Mouse (Mus musculus): Measurements from ENCODE around the gene Sugt1. TPM values are rescaled to one million over a fixed set of nuclear protein-coding genes. Genes with fewer than 3 reads are reported as not detected.

Gene Sugt1
- polyA plus RNA-seq, 2 experiments = 55.4 to 122 TPM

DNA sequence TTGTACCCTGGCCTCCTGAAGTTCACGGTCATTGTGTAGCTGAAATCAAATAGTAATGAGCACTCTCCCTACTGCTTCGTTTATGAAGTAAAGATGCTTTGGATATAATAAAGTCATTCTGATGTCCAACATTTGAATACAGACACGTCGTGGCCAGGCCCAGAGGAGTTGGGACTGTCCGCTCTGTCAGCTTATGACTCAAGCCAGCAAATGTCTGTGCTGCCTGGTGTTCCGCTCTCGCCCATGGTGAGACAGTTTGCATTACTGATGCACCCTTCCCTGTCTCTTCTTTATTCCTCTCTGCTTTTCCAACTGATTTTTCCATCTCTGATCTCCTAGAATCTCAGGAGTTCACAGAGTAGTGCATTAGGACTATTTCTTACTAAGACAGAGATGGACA lies 32.3 kb downstream of the Sugt1 start:
- H3K4me1 ChIP-seq (ENCODE audit: control insufficient read depth, insufficient read depth, low read length) = no peaks in the 10 kb centered on the region
- no peak overlapping the region for H3K27ac ChIP-seq (replicated peaks; ENCODE audit: low read depth, low read length)
- peaks cover 66% of the 10 kb centered on the region for H3K36me3 ChIP-seq (ENCODE audit: control insufficient read depth, insufficient read depth, low read length)
- no peak overlapping the region for H3K9ac ChIP-seq (ENCODE audit: low read depth, low read length, severe bottlenecking)
- WGBS = 94% methylated on average over 7 of the region's 7 CpGs
- H3K27me3 ChIP-seq (ENCODE audit: control insufficient read depth, insufficient read depth, low read length) = no peaks in the 10 kb centered on the region
- DNase-seq (ENCODE audit: low spot score) (no peak), ATAC-seq (ENCODE audit: low FRiP score, low read depth) (no peak)
- no peak overlapping the region for H3K4me3 ChIP-seq (replicated peaks; ENCODE audit: low read length)
- TF ChIP-seq POLR2A (IDR thresholded peaks at IDR 0.05; ENCODE audit: borderline replicate concordance, extremely low read depth, insufficient read depth, insufficient read length) = no peak
- no peaks in the 10 kb centered on the region for H3K9me3 ChIP-seq (ENCODE audit: control insufficient read depth, low read length)
- no peak overlapping the region for H3K4me2 ChIP-seq (replicated peaks; ENCODE audit: low read depth, low read length, severe bottlenecking)

DNA sequence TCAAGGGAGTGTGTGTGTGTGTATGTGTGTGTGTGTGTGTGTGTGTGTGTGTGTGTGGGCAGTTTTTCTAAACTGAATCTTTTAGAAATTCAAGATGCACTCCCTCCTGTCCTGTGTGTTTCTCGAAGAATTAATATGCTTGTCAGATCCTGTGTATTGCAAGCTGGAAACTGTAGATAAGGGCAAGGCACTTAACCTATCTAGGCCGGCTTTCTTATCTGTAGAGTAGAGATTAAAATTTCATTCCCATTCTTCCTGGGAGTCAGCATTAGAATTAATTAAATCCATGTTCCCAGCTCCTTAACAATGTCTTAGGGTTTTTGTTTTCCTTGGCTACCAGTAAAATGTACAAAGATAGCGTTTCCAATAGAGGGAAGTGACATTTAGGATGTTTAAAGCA lies 33.7 kb downstream of the Sugt1 start:
- ATAC-seq (ENCODE audit: low FRiP score, low read depth) (no peak), DNase-seq (ENCODE audit: low spot score) (no peak)
- Histone ChIP-seq H3K36me3 (ENCODE audit: control insufficient read depth, insufficient read depth, low read length) (peaks cover 73% of the 10 kb centered on the region), H3K4me3 (replicated peaks; ENCODE audit: low read length) (no peak overlapping the region), H3K9ac (ENCODE audit: low read depth, low read length, severe bottlenecking) (no peak overlapping the region), H3K9me3 (ENCODE audit: control insufficient read depth, low read length) (no peaks in the 10 kb centered on the region), H3K4me1 (ENCODE audit: control insufficient read depth, insufficient read depth, low read length) (no peaks in the 10 kb centered on the region), H3K27ac (replicated peaks; ENCODE audit: low read depth, low read length) (no peak overlapping the region), H3K4me2 (replicated peaks; ENCODE audit: low read depth, low read length, severe bottlenecking) (no peak overlapping the region), H3K27me3 (ENCODE audit: control insufficient read depth, insufficient read depth, low read length) (no peaks in the 10 kb centered on the region)
- WGBS = 86% methylated on average over 3 of the region's 3 CpGs
- TF ChIP-seq POLR2A (IDR thresholded peaks at IDR 0.05; ENCODE audit: borderline replicate concordance, extremely low read depth, insufficient read depth, insufficient read length) = no peak

DNA sequence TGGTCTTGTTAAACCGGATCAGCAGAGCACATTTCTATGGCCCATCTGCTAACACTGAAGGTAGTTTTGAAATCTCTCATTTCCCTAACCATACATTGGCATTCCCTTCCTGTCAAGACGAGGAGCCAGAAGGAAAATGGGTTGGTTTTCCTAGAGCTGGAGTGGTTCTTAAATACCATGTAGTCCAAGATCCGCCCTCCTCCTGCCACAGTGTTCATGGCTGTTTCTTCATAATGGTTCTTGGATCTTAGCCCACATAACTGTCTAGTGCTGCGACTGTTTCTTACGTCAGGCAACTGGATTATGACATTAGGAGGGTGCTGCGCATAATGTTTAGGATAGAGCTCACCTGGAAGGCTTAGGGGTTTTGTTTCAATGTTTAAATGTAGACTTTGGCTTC lies 44.8 kb downstream of the Sugt1 start:
- Histone ChIP-seq H3K4me2 (replicated peaks; ENCODE audit: low read depth, low read length, severe bottlenecking) (no peak overlapping the region), H3K9ac (ENCODE audit: low read depth, low read length, severe bottlenecking) (no peak overlapping the region), H3K4me1 (ENCODE audit: control insufficient read depth, insufficient read depth, low read length) (no peaks in the 10 kb centered on the region), H3K36me3 (ENCODE audit: control insufficient read depth, insufficient read depth, low read length) (peaks cover 28% of the 10 kb centered on the region), H3K27ac (replicated peaks; ENCODE audit: low read depth, low read length) (no peak overlapping the region), H3K4me3 (replicated peaks; ENCODE audit: low read length) (no peak overlapping the region), H3K27me3 (ENCODE audit: control insufficient read depth, insufficient read depth, low read length) (no peaks in the 10 kb centered on the region), H3K9me3 (ENCODE audit: control insufficient read depth, low read length) (no peaks in the 10 kb centered on the region)
- DNase-seq (ENCODE audit: low spot score) (no peak), ATAC-seq (ENCODE audit: low FRiP score, low read depth) (no peak)
- WGBS = 84% methylated on average over 6 of the region's 6 CpGs
- no peak for TF ChIP-seq POLR2A (IDR thresholded peaks at IDR 0.05; ENCODE audit: borderline replicate concordance, extremely low read depth, insufficient read depth, insufficient read length)

DNA sequence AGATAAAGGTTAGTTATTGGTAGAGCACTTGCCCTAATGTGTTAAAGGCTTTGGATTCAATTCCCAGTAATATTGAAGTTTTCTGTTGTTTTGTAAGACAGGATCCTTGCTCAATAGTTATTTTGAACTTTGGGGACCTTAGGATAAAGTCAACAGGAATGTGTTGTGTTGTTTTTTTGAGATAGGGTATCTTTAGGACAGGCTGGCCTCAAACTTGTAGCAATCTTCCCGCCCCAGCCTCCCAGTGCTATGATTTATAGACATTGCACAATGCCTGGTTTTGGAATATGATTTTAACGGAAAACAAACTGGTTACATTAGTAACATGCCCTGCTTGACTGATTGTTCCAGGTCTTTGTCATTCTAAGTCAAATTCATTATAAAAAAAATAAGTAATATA lies 45.7 kb downstream of the Sugt1 start:
- peaks cover 26% of the 10 kb centered on the region for H3K36me3 ChIP-seq (ENCODE audit: control insufficient read depth, insufficient read depth, low read length)
- no peak overlapping the region for H3K4me3 ChIP-seq (replicated peaks; ENCODE audit: low read length)
- no peaks in the 10 kb centered on the region for H3K9me3 ChIP-seq (ENCODE audit: control insufficient read depth, low read length)
- H3K4me2 ChIP-seq (replicated peaks; ENCODE audit: low read depth, low read length, severe bottlenecking) = no peak overlapping the region
- H3K27me3 ChIP-seq (ENCODE audit: control insufficient read depth, insufficient read depth, low read length) = no peaks in the 10 kb centered on the region
- no peaks in the 10 kb centered on the region for H3K4me1 ChIP-seq (ENCODE audit: control insufficient read depth, insufficient read depth, low read length)
- DNase-seq (ENCODE audit: low spot score) = no peak
- TF ChIP-seq POLR2A (IDR thresholded peaks at IDR 0.05; ENCODE audit: borderline replicate concordance, extremely low read depth, insufficient read depth, insufficient read length) = no peak
- no peak overlapping the region for H3K27ac ChIP-seq (replicated peaks; ENCODE audit: low read depth, low read length)
- no peak overlapping the region for H3K9ac ChIP-seq (ENCODE audit: low read depth, low read length, severe bottlenecking)
- 90% methylated on average over 2 of the region's 2 CpGs for WGBS
- ATAC-seq (ENCODE audit: low FRiP score, low read depth) = no peak

DNA sequence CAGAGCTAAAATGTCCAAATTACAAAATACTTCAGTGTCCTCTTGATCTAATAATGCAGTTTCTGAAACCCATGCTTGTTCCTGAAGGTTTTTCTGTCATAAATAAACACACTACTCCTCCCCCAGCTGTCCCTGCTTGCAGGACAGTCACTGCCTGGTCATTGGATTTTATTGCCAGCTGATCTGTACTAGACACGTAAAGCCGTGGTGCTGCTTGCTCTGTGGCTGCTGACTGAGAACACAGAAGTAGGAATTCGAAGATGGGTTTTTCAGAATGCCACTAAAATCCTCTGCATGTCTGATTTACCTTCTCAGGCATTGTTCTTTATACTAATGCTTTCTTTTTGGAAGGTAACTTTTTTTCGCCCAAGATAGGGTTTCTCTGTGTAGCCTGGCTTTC lies 49.3 kb downstream of the Sugt1 start:
- ATAC-seq (ENCODE audit: low FRiP score, low read depth) (no peak), DNase-seq (ENCODE audit: low spot score) (no peak)
- Histone ChIP-seq H3K4me2 (replicated peaks; ENCODE audit: low read depth, low read length, severe bottlenecking) (no peak overlapping the region), H3K27ac (replicated peaks; ENCODE audit: low read depth, low read length) (no peak overlapping the region), H3K27me3 (ENCODE audit: control insufficient read depth, insufficient read depth, low read length) (no peaks in the 10 kb centered on the region), H3K9ac (ENCODE audit: low read depth, low read length, severe bottlenecking) (no peak overlapping the region), H3K4me3 (replicated peaks; ENCODE audit: low read length) (no peak overlapping the region), H3K36me3 (ENCODE audit: control insufficient read depth, insufficient read depth, low read length) (peaks cover 4% of the 10 kb centered on the region; the same call in 1 of the 2 replicates), H3K4me1 (ENCODE audit: control insufficient read depth, insufficient read depth, low read length) (no peaks in the 10 kb centered on the region), H3K9me3 (ENCODE audit: control insufficient read depth, low read length) (no peaks in the 10 kb centered on the region)
- TF ChIP-seq POLR2A (IDR thresholded peaks at IDR 0.05; ENCODE audit: borderline replicate concordance, extremely low read depth, insufficient read depth, insufficient read length) = no peak
- WGBS = 41% methylated on average over 4 of the region's 4 CpGs

DNA sequence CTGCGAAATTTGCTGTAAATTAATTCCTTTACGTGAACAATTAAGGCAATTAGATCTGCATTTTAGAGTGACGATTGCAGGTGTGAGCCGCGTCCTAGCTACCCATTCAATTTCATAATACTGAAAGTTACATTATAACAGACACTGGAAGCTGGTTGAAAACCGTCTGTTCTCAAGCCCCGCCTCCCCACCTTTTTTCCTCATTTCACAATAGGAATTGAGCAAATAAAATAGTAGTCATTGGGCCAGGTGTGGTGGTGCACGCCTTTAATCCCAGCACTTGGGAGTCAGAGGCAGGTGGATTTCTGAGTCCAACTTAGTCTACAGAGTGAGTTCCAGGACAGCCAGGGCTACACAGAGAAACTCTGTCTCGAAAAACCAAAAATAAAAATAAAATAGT lies 54.6 kb downstream of the Sugt1 start:
- ATAC-seq (ENCODE audit: low FRiP score, low read depth) = no peak
- H3K27ac ChIP-seq (replicated peaks; ENCODE audit: low read depth, low read length) = no peak overlapping the region
- no peaks in the 10 kb centered on the region for H3K36me3 ChIP-seq (ENCODE audit: control insufficient read depth, insufficient read depth, low read length)
- no peak for TF ChIP-seq POLR2A (IDR thresholded peaks at IDR 0.05; ENCODE audit: borderline replicate concordance, extremely low read depth, insufficient read depth, insufficient read length)
- H3K4me2 ChIP-seq (replicated peaks; ENCODE audit: low read depth, low read length, severe bottlenecking) = no peak overlapping the region
- no peak for DNase-seq (ENCODE audit: low spot score)
- no peak overlapping the region for H3K9ac ChIP-seq (ENCODE audit: low read depth, low read length, severe bottlenecking)
- 77% methylated on average over 9 of the region's 9 CpGs for WGBS
- H3K4me3 ChIP-seq (replicated peaks; ENCODE audit: low read length) = no peak overlapping the region
- no peaks in the 10 kb centered on the region for H3K9me3 ChIP-seq (ENCODE audit: control insufficient read depth, low read length)
- H3K4me1 ChIP-seq (ENCODE audit: control insufficient read depth, insufficient read depth, low read length) = peaks cover 8% of the 10 kb centered on the region
- no peaks in the 10 kb centered on the region for H3K27me3 ChIP-seq (ENCODE audit: control insufficient read depth, insufficient read depth, low read length)

All from limb, embryonic 14.5 days (tissue).